Mouse (Mus musculus) brain, embryonic 18.5 days (tissue): ENCODE measurements at regions not wholly inside any gene's neighbourhood (a gene's known extent, or its start where the extent isn't known, plus 50 kb on each side); places are given as distances from the start of the nearest gene placed in this dataset.

ENCODE experiments used
- DNase-seq: peaks from one replicate; pipeline ENCODE4 v3.0.0-alpha.2; 2012; ENCODE audit warnings: low read depth, low spot score

GRCm38 (mm10) chr13:103476328-103476727 lies 142.0 kb upstream of the Mast4 start:
- DNase-seq: no peak

- no peak for DNase-seq
Observed at GRCm38 (mm10) chr13:103472216-103472615, 137.9 kb upstream of the Mast4 start.

- no peak for DNase-seq
Observed at GRCm38 (mm10) chr13:103470141-103470540, 135.8 kb upstream of the Mast4 start.

GRCm38 (mm10) chr13:103460499-103460898 lies 126.2 kb upstream of the Mast4 start:
- no peak for DNase-seq

- no peak for DNase-seq
Observed at GRCm38 (mm10) chr13:103459486-103460147, 125.3 kb upstream of the Mast4 start.

- no peak for DNase-seq
Observed at GRCm38 (mm10) chr13:103452837-103453236, 118.5 kb upstream of the Mast4 start.

- DNase-seq: no peak
Observed at GRCm38 (mm10) chr13:103430589-103430988, 96.3 kb upstream of the Mast4 start.

- no peak for DNase-seq
Observed at GRCm38 (mm10) chr13:103424011-103424410, 89.7 kb upstream of the Mast4 start.

GRCm38 (mm10) chr13:103423417-103423816 lies 89.1 kb upstream of the Mast4 start:
- no peak for DNase-seq

- DNase-seq: no peak
Observed at GRCm38 (mm10) chr13:103422997-103423396, 88.7 kb upstream of the Mast4 start.

- no peak for DNase-seq
Observed at GRCm38 (mm10) chr13:103419146-103419545, 84.8 kb upstream of the Mast4 start.

GRCm38 (mm10) chr13:103417256-103417655 lies 83.0 kb upstream of the Mast4 start:
- no peak for DNase-seq

- no peak for DNase-seq
Observed at GRCm38 (mm10) chr13:103415335-103415734, 81.0 kb upstream of the Mast4 start.

- no peak for DNase-seq
Observed at GRCm38 (mm10) chr13:103412566-103412965, 78.3 kb upstream of the Mast4 start.

- no peak for DNase-seq
Observed at GRCm38 (mm10) chr13:103409286-103409685, 75.0 kb upstream of the Mast4 start.

GRCm38 (mm10) chr13:103396526-103397020 lies 62.3 kb upstream of the Mast4 start:
- no peak for DNase-seq

GRCm38 (mm10) chr13:103396099-103396498 lies 61.8 kb upstream of the Mast4 start:
- no peak for DNase-seq

- DNase-seq: no peak
Observed at GRCm38 (mm10) chr13:103392581-103392980, 58.3 kb upstream of the Mast4 start.

GRCm38 (mm10) chr13:103391396-103391795 lies 57.1 kb upstream of the Mast4 start:
- no peak for DNase-seq

GRCm38 (mm10) chr13:103390991-103391390 lies 56.7 kb upstream of the Mast4 start:
- no peak for DNase-seq

GRCm38 (mm10) chr13:103386948-103387347 lies 52.7 kb upstream of the Mast4 start:
- no peak for DNase-seq
